Mouse (Mus musculus) 3T3-L1 (cell line): ENCODE results near the gene Hprt.
A peak's percentile ranks its signal among the peaks of the same experiment; 100 is the strongest.

Experiments
- DNase-seq: peaks from one replicate; pipeline ENCODE4 v3.0.0-alpha.2; 2015; ENCODE audit warnings: low read depth, low spot score

Gene Hprt

GRCm38 (mm10) chrX:53041006-53041405, 53.1 kb downstream of the Hprt start:
- DNase-seq: no peak

- no peak for DNase-seq
Measured at GRCm38 (mm10) chrX:53045187-53045903, 57.4 kb downstream of the Hprt start.

- DNase-seq: no peak
Measured at GRCm38 (mm10) chrX:53046033-53046432, 58.1 kb downstream of the Hprt start.

- DNase-seq: no peak
Measured at GRCm38 (mm10) chrX:53046911-53047310, 59.0 kb downstream of the Hprt start.

GRCm38 (mm10) chrX:53049196-53049595, 61.3 kb downstream of the Hprt start:
- DNase-seq: no peak

- no peak for DNase-seq
Measured at GRCm38 (mm10) chrX:53050353-53050752, 62.4 kb downstream of the Hprt start.

GRCm38 (mm10) chrX:53052652-53053500, 64.9 kb downstream of the Hprt start:
- peak; percentile 50 for DNase-seq

- peak; percentile 18 for DNase-seq
Measured at GRCm38 (mm10) chrX:53053885-53054284, 65.9 kb downstream of the Hprt start.

- DNase-seq: peak; percentile 72
Measured at GRCm38 (mm10) chrX:53055771-53056170, 67.8 kb downstream of the Hprt start.

- peak; percentile 64 for DNase-seq
Measured at GRCm38 (mm10) chrX:53056627-53057026, 68.7 kb downstream of the Hprt start.

- DNase-seq: peak; percentile 79
Measured at GRCm38 (mm10) chrX:53057054-53057759, 69.3 kb downstream of the Hprt start.

- no peak for DNase-seq
Measured at GRCm38 (mm10) chrX:53057760-53058090, 69.8 kb downstream of the Hprt start.

- DNase-seq: no peak
Measured at GRCm38 (mm10) chrX:53058459-53059280, 70.7 kb downstream of the Hprt start.

GRCm38 (mm10) chrX:53059426-53060007, 71.6 kb downstream of the Hprt start:
- peak; percentile 57 for DNase-seq

GRCm38 (mm10) chrX:53064406-53064805, 76.5 kb downstream of the Hprt start:
- DNase-seq: no peak
